Mouse (Mus musculus) forebrain, postnatal 0 days (tissue): ENCODE measurements at regions not wholly inside any gene's neighbourhood (a gene's known extent, or its start where the extent isn't known, plus 50 kb on each side); places are given as distances from the start of the nearest gene placed in this dataset.
"Not testable (repeated sequence)": the region's sequence is repeated elsewhere in the genome, so short reads cannot be mapped to it uniquely, and the experiment has no call there.

Experiments
- ATAC-seq: fragments of 200-750 bp; cut with Nextera tagmentation; 2 replicates; pipeline ENCODE4 v1.8.0; 2017; ENCODE audit warnings: mild to moderate bottlenecking, moderate library complexity
- DNase-seq: peaks from one replicate; pipeline ENCODE4 v3.0.0-alpha.2; 2015
- H3K27ac ChIP-seq: fragments of 300-500 bp; sonication (generic); 2 replicates; pipeline ENCODE4 v1.5.1; 2014; ENCODE audit warnings: low read depth, mild to moderate bottlenecking, antibody characterized with exemption, low read length, moderate library complexity, mixed read lengths
- H3K27me3 ChIP-seq: fragments of 300-500 bp; sonication (generic); 2 replicates; pipeline ENCODE4 v1.6.1; 2014; ENCODE audit warnings: mild to moderate bottlenecking, low read length, mixed read lengths; ENCODE audit not compliant: insufficient read depth
- H3K36me3 ChIP-seq: fragments of 300-500 bp; sonication (generic); 2 replicates; pipeline ENCODE4 v1.6.1; 2014; ENCODE audit warnings: mild to moderate bottlenecking, moderate library complexity; ENCODE audit not compliant: insufficient read depth
- H3K4me1 ChIP-seq: fragments of 300-500 bp; sonication (generic); 2 replicates; pipeline ENCODE4 v1.6.1; 2014; ENCODE audit warnings: antibody characterized with exemption; ENCODE audit not compliant: insufficient read depth
- H3K4me2 ChIP-seq: fragments of 300-500 bp; sonication (generic); 2 replicates; pipeline ENCODE4 v1.6.1; 2014; ENCODE audit warnings: low read depth, mild to moderate bottlenecking, moderate library complexity
- H3K4me3 ChIP-seq: fragments of 300-500 bp; sonication (generic); 2 replicates; pipeline ENCODE4 v1.5.1; 2014; ENCODE audit warnings: low read depth, low read length, mixed read lengths
- H3K9ac ChIP-seq: fragments of 300-500 bp; sonication (generic); 2 replicates; pipeline ENCODE4 v1.6.1; 2014; ENCODE audit warnings: mild to moderate bottlenecking
- H3K9me3 ChIP-seq: fragments of 300-500 bp; sonication (generic); 2 replicates; pipeline ENCODE4 v1.6.1; 2016; ENCODE audit warnings: low read length
- CTCF ChIP-seq: sonication (generic); IDR thresholded peaks from 2 replicates; pipeline ENCODE4 v1.5.1; 2016; ENCODE audit warnings: antibody characterized with exemption, control low read depth, low read depth
- WGBS: fragments of 180-500 bp; shearing (Covaris S2); extraction: QIAGEN DNeasy Blood & Tissue Kit; methylation state at CpG from one replicate; pipeline ENCODE4 v1.1.7; 2014; 5-methylcytosine and 5-hydroxymethylcytosine counted together

DNA sequence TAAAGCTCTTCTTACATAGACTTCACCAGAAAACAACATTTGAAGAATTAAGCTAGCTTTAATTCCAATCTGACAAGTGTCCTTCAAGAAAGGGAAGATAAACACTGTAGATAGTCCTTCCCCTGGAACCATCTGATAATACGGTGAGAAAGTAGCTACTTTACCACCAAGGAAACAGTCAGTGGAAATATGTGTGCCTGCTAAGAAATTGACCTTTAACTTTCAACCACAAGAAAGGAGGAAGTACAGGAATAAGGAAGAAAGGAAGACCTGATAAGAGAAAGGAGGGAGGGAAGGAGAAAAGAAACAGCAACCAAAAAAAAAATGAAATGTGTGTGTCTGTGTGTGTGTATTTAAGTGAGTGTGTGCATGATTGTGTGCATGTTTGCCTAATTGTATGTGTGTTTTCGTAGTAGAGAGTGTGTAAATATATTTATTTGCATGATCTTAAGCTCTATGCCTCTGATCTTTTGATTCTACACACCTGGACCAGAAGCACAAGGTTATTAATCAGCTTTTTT, 831.3 kb downstream of the Pla2g4a start:
- H3K27me3 ChIP-seq = no peaks in the 10 kb centered on the region
- WGBS = 73% methylated on average over 2 of the region's 2 CpGs
- no peak overlapping the region for H3K4me3 ChIP-seq
- H3K4me2 ChIP-seq = no peak overlapping the region
- H3K9me3 ChIP-seq = no peaks in the 10 kb centered on the region
- H3K36me3 ChIP-seq = no peaks in the 10 kb centered on the region
- DNase-seq (no peak), ATAC-seq (no peak)
- H3K4me1 ChIP-seq = no peaks in the 10 kb centered on the region
- H3K27ac ChIP-seq = no peak overlapping the region
- H3K9ac ChIP-seq = no peak overlapping the region
- TF ChIP-seq CTCF = no peak

DNA sequence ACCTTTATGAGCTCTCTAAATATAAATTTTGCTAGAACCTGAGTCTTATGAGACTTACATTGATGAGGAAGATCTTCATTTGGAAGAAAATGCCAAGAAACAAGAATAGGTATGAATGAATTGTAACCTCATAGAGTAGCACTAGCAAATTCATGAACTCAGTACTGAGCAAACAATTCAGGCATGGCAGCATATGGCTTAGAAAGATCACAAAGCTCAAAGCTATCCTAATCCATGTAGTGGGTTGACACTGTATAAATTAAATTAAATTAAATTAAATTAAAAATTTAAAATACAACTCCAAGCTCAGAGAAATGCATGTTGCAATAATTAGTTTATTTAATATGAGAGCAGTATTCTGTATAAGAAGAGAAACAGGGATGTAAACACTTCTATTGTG, 832.0 kb downstream of the Pla2g4a start:
- Histone ChIP-seq H3K4me3 (no peak overlapping the region), H3K27me3 (no peaks in the 10 kb centered on the region), H3K9ac (no peak overlapping the region), H3K9me3 (no peaks in the 10 kb centered on the region), H3K27ac (no peak overlapping the region), H3K36me3 (no peaks in the 10 kb centered on the region), H3K4me2 (no peak overlapping the region), H3K4me1 (no peaks in the 10 kb centered on the region)
- no peak for ATAC-seq
- no peak for DNase-seq
- TF ChIP-seq CTCF = no peak

DNA sequence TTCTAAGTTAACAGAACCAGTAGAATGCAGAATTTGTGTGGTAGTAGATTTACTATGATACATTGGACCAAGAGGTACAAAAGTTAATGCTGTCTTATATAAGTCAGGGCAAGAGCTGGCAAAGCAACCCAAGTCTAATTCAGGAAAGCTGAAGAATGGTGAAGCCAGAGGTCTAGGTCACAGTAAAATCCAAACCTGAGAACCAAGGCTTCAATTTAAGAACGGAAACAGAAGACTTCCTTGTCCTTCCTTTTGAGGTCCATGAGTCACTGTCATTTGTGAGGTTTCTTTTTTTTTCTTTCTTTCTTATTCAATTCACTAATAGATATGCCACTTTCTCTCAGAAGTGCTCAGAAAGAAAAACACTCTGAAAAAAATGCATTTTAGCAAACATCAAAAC, 833.4 kb downstream of the Pla2g4a start:
- ATAC-seq = no peak
- no peak for TF ChIP-seq CTCF
- 82% methylated on average over 1 of the region's 1 CpGs for WGBS

DNA sequence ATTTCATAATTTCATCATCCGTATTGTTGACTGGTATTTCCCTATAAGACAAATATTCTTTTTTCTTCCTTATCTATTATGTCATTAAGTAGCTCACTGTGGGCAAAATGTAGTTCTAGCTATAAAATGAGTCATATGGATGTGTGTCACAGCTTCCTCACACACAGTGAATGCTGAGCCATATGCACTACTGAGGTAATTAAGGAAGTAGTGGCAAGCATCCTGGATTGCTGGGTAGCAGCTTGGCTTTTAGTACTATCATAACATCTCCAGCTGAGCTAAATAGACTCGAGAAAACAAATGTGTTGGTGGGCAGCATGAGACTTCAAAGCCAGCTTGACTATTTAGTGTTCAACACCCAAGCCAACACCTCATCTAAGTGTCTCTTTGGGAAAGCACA, 857.7 kb downstream of the Pla2g4a start:
- H3K27ac ChIP-seq = no peak overlapping the region
- H3K4me3 ChIP-seq = no peak overlapping the region
- DNase-seq (no peak), ATAC-seq (no peak; the same call in 1 of the 2 replicates)
- WGBS = 68% methylated on average over 2 of the region's 2 CpGs
- no peak overlapping the region for H3K9ac ChIP-seq
- no peak for TF ChIP-seq CTCF
- no peaks in the 10 kb centered on the region for H3K27me3 ChIP-seq
- no peaks in the 10 kb centered on the region for H3K9me3 ChIP-seq
- no peaks in the 10 kb centered on the region for H3K36me3 ChIP-seq
- no peak overlapping the region for H3K4me2 ChIP-seq
- H3K4me1 ChIP-seq = no peaks in the 10 kb centered on the region

More for the DNA sequence above, 833.4 kb downstream of the Pla2g4a start:
- H3K27ac ChIP-seq = no peak overlapping the region
- no peaks in the 10 kb centered on the region for H3K27me3 ChIP-seq
- no peak overlapping the region for H3K9ac ChIP-seq
- no peaks in the 10 kb centered on the region for H3K36me3 ChIP-seq
- no peaks in the 10 kb centered on the region for H3K4me1 ChIP-seq
- no peak overlapping the region for H3K4me3 ChIP-seq
- no peak overlapping the region for H3K4me2 ChIP-seq
- DNase-seq = no peak
- no peaks in the 10 kb centered on the region for H3K9me3 ChIP-seq

DNA sequence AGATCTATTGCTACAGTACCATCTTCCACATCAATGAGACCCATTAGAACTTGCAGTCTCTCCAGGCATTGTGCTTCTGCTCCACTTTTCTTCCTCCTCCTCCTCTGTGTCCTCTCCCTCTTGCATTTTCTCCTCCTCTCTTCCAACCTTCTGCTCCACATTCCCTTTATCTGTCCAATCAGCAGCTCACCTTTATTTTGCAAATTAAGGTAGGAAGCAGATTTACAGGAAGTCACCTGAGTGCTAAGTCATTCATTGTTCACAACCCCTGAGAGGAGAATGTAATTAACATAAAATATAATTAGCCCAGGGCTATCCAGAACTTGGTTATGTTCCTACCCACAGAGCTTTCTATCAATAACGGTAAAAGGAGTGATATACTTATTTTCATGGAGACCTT, 863.7 kb downstream of the Pla2g4a start:
- H3K4me3 ChIP-seq = no peak overlapping the region
- no peak overlapping the region for H3K27ac ChIP-seq
- no peaks in the 10 kb centered on the region for H3K4me1 ChIP-seq
- no peaks in the 10 kb centered on the region for H3K27me3 ChIP-seq
- H3K4me2 ChIP-seq = no peak overlapping the region
- no peak overlapping the region for H3K9ac ChIP-seq
- 83% methylated on average over 1 of the region's 1 CpGs for WGBS
- no peaks in the 10 kb centered on the region for H3K9me3 ChIP-seq
- DNase-seq (no peak), ATAC-seq (no peak)
- H3K36me3 ChIP-seq = no peaks in the 10 kb centered on the region
- no peak for TF ChIP-seq CTCF

DNA sequence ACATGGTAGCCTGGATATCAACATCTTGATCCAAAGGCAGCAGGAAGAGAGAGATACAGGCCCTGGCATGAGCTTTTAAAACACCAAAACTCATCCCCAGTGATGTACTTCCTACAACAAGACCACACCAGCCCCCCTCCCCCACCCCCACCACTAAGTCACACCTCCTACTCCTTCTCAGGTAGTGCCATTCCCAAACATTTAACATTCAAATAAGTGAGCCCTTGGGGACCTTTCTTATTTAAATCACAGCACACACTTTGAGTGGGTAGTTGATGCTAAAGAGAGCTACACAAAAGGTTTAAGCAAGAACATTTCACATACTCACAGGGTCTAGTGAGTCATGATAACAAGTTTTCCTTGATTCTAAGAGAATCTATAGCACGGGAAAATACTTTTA, 886.4 kb downstream of the Pla2g4a start:
- TF ChIP-seq CTCF = no peak
- 81% methylated on average over 1 of the region's 1 CpGs for WGBS
- DNase-seq (no peak), ATAC-seq (no peak)
- H3K4me3 ChIP-seq = no peak overlapping the region
- H3K27ac ChIP-seq = no peak overlapping the region
- H3K9me3 ChIP-seq = no peaks in the 10 kb centered on the region
- H3K27me3 ChIP-seq = no peaks in the 10 kb centered on the region
- no peak overlapping the region for H3K4me2 ChIP-seq
- no peaks in the 10 kb centered on the region for H3K4me1 ChIP-seq
- no peaks in the 10 kb centered on the region for H3K36me3 ChIP-seq
- H3K9ac ChIP-seq = no peak overlapping the region

DNA sequence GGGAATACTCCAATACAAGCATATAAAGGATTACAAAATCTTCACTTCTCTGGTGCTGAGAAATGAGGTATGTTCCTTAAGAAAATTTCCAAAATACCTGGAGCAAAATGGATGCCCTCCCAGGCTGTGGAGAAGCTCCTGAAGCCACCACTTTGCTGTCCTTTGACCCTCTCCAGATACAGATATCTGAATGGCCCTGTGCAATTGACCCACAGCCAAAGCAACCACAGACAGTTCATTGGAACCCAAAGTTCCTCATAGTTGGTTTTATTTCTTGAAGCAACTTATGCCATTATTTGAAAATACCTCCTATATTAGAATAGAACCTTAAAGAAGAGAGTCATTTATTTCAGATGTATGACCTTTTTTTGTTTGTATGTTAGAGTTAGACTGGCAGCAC, 891.5 kb downstream of the Pla2g4a start:
- H3K27me3 ChIP-seq = no peaks in the 10 kb centered on the region
- no peaks in the 10 kb centered on the region for H3K9me3 ChIP-seq
- H3K27ac ChIP-seq = no peak overlapping the region
- no peak overlapping the region for H3K4me2 ChIP-seq
- no peak for TF ChIP-seq CTCF
- ATAC-seq (no peak), DNase-seq (no peak)
- no peaks in the 10 kb centered on the region for H3K36me3 ChIP-seq
- no peaks in the 10 kb centered on the region for H3K4me1 ChIP-seq
- no peak overlapping the region for H3K4me3 ChIP-seq
- no peak overlapping the region for H3K9ac ChIP-seq

DNA sequence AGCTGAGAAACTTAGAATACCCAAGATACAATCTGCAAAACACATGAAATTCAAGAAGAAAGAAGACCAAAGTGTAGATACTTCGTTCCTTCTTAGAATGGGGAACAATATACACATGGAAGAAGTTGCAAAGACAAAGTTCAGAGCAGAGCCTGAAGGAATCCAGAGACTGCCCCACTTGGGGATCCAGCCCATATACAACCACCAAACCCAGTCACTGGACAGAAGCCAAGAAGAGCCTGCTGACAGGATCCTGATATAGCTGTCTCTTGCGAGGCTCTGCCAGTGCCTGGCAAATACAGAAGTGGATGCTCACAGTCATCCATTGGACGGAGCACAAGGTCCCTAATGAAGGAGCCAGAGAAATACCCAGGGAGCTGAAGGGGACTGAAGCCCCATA, 898.1 kb downstream of the Pla2g4a start:
- not testable (repeated sequence) for H3K36me3 ChIP-seq, DNase-seq, H3K27ac ChIP-seq, H3K27me3 ChIP-seq, H3K4me3 ChIP-seq, ATAC-seq, H3K4me1 ChIP-seq, H3K4me2 ChIP-seq, H3K9me3 ChIP-seq, H3K9ac ChIP-seq
- 88% methylated on average over 3 of the region's 3 CpGs for WGBS
